Mouse (Mus musculus) bone marrow macrophage, adult 2 months (primary cell): ENCODE data around the gene Gm20547.

Experiments used
- CTCF ChIP-seq: IDR thresholded peaks from 2 replicates; pipeline ENCODE4 v1.5.1; 2012; ENCODE audit warnings: low read depth, mild to moderate bottlenecking, low read length, moderate library complexity
- POLR2A ChIP-seq: IDR thresholded peaks from 2 replicates; pipeline ENCODE4 v1.6.1; 2012; ENCODE audit warnings: mild to moderate bottlenecking, low read depth, low read length, borderline replicate concordance

DNA sequence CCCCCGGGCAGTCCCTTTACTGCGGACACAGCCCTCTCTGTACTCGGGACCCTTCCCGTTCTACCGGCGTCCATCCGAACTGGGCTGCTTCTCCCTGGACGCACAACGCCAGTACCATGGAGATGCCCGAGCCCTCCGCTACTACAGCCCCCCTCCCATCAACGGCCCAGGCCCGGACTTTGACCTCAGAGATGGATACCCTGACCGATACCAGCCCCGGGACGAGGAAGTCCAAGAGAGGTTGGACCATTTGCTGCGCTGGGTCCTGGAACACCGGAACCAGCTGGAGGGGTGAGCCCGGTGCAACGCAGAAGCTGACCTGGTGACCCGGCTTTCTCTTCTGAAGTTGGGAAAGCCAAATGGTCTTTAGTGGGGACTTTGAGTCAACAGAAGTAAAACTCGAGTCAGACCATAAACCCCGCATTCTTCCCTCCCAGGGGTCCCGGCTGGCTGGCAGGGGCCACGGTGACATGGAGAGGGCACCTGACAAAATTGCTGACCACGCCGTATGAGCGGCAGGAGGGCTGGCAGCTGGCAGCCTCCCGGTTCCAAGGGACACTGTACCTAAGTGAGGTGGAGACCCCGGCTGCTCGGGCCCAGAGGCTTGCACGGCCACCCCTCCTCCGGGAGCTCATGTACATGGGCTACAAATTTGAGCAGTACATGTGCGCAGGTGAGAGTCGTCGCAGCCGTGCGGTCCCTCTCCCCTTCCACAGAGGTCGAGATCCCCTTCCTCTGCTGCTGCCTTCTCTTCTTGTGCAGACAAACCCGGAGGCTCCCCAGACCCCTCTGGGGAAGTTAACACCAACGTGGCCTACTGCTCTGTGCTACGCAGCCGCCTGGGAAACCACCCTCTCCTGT is 44.1 kb downstream of the Gm20547 start:
- TF ChIP-seq CTCF (no peak), POLR2A (no peak)
